Mouse (Mus musculus) thymus, postnatal 25 days (tissue): ENCODE results near the gene Grin2b.

Experiments used
- DNase-seq: peaks from one replicate; pipeline ENCODE4 v3.0.0; 2022

Gene Grin2b

GRCm38 (mm10) chr6:135680105-135680710, 493.1 kb downstream of the Grin2b start:
- no peak for DNase-seq

GRCm38 (mm10) chr6:135674380-135674779, 498.9 kb downstream of the Grin2b start:
- no peak for DNase-seq

GRCm38 (mm10) chr6:135672003-135672402, 501.3 kb downstream of the Grin2b start:
- DNase-seq, result no peak
